Mouse (Mus musculus) kidney, embryonic 15.5 days (tissue): Measurements from ENCODE around the gene Pex26. TPM values are rescaled to one million over a fixed set of nuclear protein-coding genes. Genes with fewer than 3 reads are reported as not detected.

Experiments used
- ATAC-seq: fragments of 200-750 bp; cut with Nextera tagmentation; replicated peaks from 2 replicates; pipeline ENCODE4 v1.8.0; 2017; ENCODE audit warnings: moderate TSS enrichment; ENCODE audit not compliant: low FRiP score
- H3K27ac ChIP-seq: fragments of 300-500 bp; sonication (generic); 2 replicates; pipeline ENCODE4 v1.5.1; 2015; ENCODE audit warnings: mild to moderate bottlenecking, inconsistent platforms
- H3K27me3 ChIP-seq: fragments of 300-500 bp; sonication (generic); 2 replicates; pipeline ENCODE4 v1.6.1; 2015; ENCODE audit warnings: inconsistent platforms
- H3K36me3 ChIP-seq: fragments of 300-500 bp; sonication (generic); 2 replicates; pipeline ENCODE4 v1.6.1; 2015; ENCODE audit warnings: inconsistent platforms
- H3K4me1 ChIP-seq: fragments of 300-500 bp; sonication (generic); 2 replicates; pipeline ENCODE4 v1.6.1; 2015; ENCODE audit warnings: inconsistent platforms
- H3K4me2 ChIP-seq: fragments of 300-500 bp; sonication (generic); 2 replicates; pipeline ENCODE4 v1.6.1; 2015; ENCODE audit warnings: moderate library complexity, mild to moderate bottlenecking, inconsistent platforms
- H3K4me3 ChIP-seq: fragments of 300-500 bp; sonication (generic); replicated peaks from 2 replicates; pipeline ENCODE4 v1.5.1; 2015; ENCODE audit warnings: mild to moderate bottlenecking, inconsistent platforms
- H3K9ac ChIP-seq: fragments of 300-500 bp; sonication (generic); 2 replicates; pipeline ENCODE4 v1.6.1; 2015; ENCODE audit warnings: mild to moderate bottlenecking, inconsistent platforms
- H3K9me3 ChIP-seq: fragments of 300-500 bp; sonication (generic); replicated peaks from 2 replicates; pipeline ENCODE4 v1.6.1; 2016; ENCODE audit warnings: inconsistent platforms
- WGBS: fragments of 180-500 bp; shearing (Covaris S2); methylation state at CpG from one replicate; pipeline ENCODE4 v1.1.7; 2015; ENCODE audit warnings: mixed read lengths; 5-methylcytosine and 5-hydroxymethylcytosine counted together
- polyA plus RNA-seq: library from polyadenylated mRNA; unstranded; fragments of >200 nt; fragmentation: Nextera tagmentation; extraction: Ambion mirVana; gene quantifications from 2 replicates; pipeline ENCODE4 v1.2.1, GENCODE M21; 2015

Gene Pex26
- polyA plus RNA-seq, 1 experiment from 2014 or later: 10.5 TPM

- Histone ChIP-seq H3K9me3 (no peaks in the 10 kb centered on the region), H3K27me3 (peaks cover 5% of the 10 kb centered on the region; the same call in 1 of the 2 replicates), H3K36me3 (no peaks in the 10 kb centered on the region), H3K4me2 (no peak overlapping the region), H3K4me1 (peaks cover 10% of the 10 kb centered on the region; the same call in 1 of the 2 replicates), H3K27ac (no peak overlapping the region), H3K9ac (no peak overlapping the region), H3K4me3 (no peak overlapping the region)
- no peak for ATAC-seq
- WGBS: 51% methylated on average over 4 of the region's 4 CpGs
Observed at GRCm38 (mm10) chr6:121226043-121226442, 42.6 kb downstream of the Pex26 start.

- Histone ChIP-seq H3K27me3 (peaks cover 5% of the 10 kb centered on the region; the same call in 1 of the 2 replicates), H3K36me3 (no peaks in the 10 kb centered on the region), H3K9me3 (no peaks in the 10 kb centered on the region), H3K4me1 (peaks cover 10% of the 10 kb centered on the region; the same call in 1 of the 2 replicates), H3K9ac (no peak overlapping the region), H3K4me3 (no peak overlapping the region), H3K27ac (no peak overlapping the region), H3K4me2 (no peak overlapping the region)
- no peak for ATAC-seq
- WGBS: 54% methylated on average over 2 of the region's 2 CpGs
Observed at GRCm38 (mm10) chr6:121226744-121227143, 43.3 kb downstream of the Pex26 start.

- Histone ChIP-seq H3K4me3 (no peak overlapping the region), H3K36me3 (no peaks in the 10 kb centered on the region), H3K4me1 (peaks cover 10% of the 10 kb centered on the region; the same call in 1 of the 2 replicates), H3K9me3 (no peaks in the 10 kb centered on the region), H3K4me2 (no peak overlapping the region), H3K27ac (no peak overlapping the region), H3K9ac (no peak overlapping the region), H3K27me3 (peaks cover 5% of the 10 kb centered on the region; the same call in 1 of the 2 replicates)
- WGBS: 74% methylated on average over 8 of the region's 8 CpGs
- ATAC-seq: no peak
Observed at GRCm38 (mm10) chr6:121228421-121228820, 45.0 kb downstream of the Pex26 start.

- no peak overlapping the region for H3K27ac ChIP-seq
- no peak overlapping the region for H3K4me3 ChIP-seq
- H3K4me1 ChIP-seq: no peaks in the 10 kb centered on the region
- H3K4me2 ChIP-seq: no peak overlapping the region
- peaks cover under 1% of the 10 kb centered on the region; the same call in 1 of the 2 replicates for H3K27me3 ChIP-seq
- no peaks in the 10 kb centered on the region for H3K36me3 ChIP-seq
- H3K9ac ChIP-seq: no peak overlapping the region
- no peaks in the 10 kb centered on the region for H3K9me3 ChIP-seq
- 64% methylated on average over 1 of the region's 1 CpGs for WGBS
- no peak for ATAC-seq
Observed at GRCm38 (mm10) chr6:121232652-121233051, 49.2 kb downstream of the Pex26 start.

- H3K27ac ChIP-seq: no peak overlapping the region
- no peak overlapping the region for H3K9ac ChIP-seq
- no peaks in the 10 kb centered on the region for H3K36me3 ChIP-seq
- H3K9me3 ChIP-seq: no peaks in the 10 kb centered on the region
- ATAC-seq: no peak
- no peak overlapping the region for H3K4me2 ChIP-seq
- WGBS: 97% methylated on average over 2 of the region's 2 CpGs
- 0 out of 2 replicates have a peak, but pooled peaks cover 3% of the 10 kb centered on the region for H3K27me3 ChIP-seq
- H3K4me3 ChIP-seq: no peak overlapping the region
- H3K4me1 ChIP-seq: no peaks in the 10 kb centered on the region
Observed at GRCm38 (mm10) chr6:121236386-121236785, 52.9 kb downstream of the Pex26 start.

- WGBS: 92% methylated on average over 4 of the region's 4 CpGs
- H3K4me1 ChIP-seq: peaks cover 11% of the 10 kb centered on the region
- no peak overlapping the region for H3K27ac ChIP-seq
- no peak overlapping the region for H3K4me3 ChIP-seq
- peaks cover 16% of the 10 kb centered on the region for H3K27me3 ChIP-seq
- no peak for ATAC-seq
- no peak overlapping the region for H3K4me2 ChIP-seq
- H3K9ac ChIP-seq: no peak overlapping the region
- no peaks in the 10 kb centered on the region for H3K36me3 ChIP-seq
- no peaks in the 10 kb centered on the region for H3K9me3 ChIP-seq
Observed at GRCm38 (mm10) chr6:121238209-121238608, 54.7 kb downstream of the Pex26 start.

- H3K9ac ChIP-seq: no peak overlapping the region
- WGBS: 67% methylated on average over 2 of the region's 2 CpGs
- no peak overlapping the region for H3K4me3 ChIP-seq
- no peaks in the 10 kb centered on the region for H3K9me3 ChIP-seq
- no peak for ATAC-seq
- H3K27ac ChIP-seq: no peak overlapping the region
- no peaks in the 10 kb centered on the region for H3K36me3 ChIP-seq
- peaks cover 36% of the 10 kb centered on the region for H3K27me3 ChIP-seq
- H3K4me2 ChIP-seq: no peak overlapping the region
- H3K4me1 ChIP-seq: peaks cover 18% of the 10 kb centered on the region
Observed at GRCm38 (mm10) chr6:121241780-121242179, 58.3 kb downstream of the Pex26 start.

- Histone ChIP-seq H3K9ac (no peak overlapping the region), H3K9me3 (no peaks in the 10 kb centered on the region), H3K36me3 (no peaks in the 10 kb centered on the region), H3K4me1 (peaks cover 18% of the 10 kb centered on the region), H3K4me3 (no peak overlapping the region), H3K27me3 (peaks cover 40% of the 10 kb centered on the region), H3K4me2 (peak overlapping the region; percentile 5; the same call in 1 of the 2 replicates), H3K27ac (no peak overlapping the region)
- no peak for ATAC-seq
- 18% methylated on average over 10 of the region's 10 CpGs for WGBS
Observed at GRCm38 (mm10) chr6:121243161-121243560, 59.7 kb downstream of the Pex26 start.

GRCm38 (mm10) chr6:121245127-121246036 is 61.9 kb downstream of the Pex26 start, which contains the start of gene Usp18:
Gene Usp18 (plus strand): TSS chr6:121245906.
- H3K27me3 ChIP-seq: peaks cover 40% of the 10 kb centered on the region
- H3K9ac ChIP-seq: peak within 1 kb of the TSS; percentile 29
- ATAC-seq: peak; percentile 95
- H3K4me1 ChIP-seq: peaks cover 20% of the 10 kb centered on the region
- H3K27ac ChIP-seq: no peak within 1 kb of the TSS
- no peaks in the 10 kb centered on the region for H3K9me3 ChIP-seq
- H3K4me3 ChIP-seq: peak within 1 kb of the TSS; percentile 52
- 7% methylated on average over 35 of the region's 35 CpGs for WGBS
- peak within 1 kb of the TSS; percentile 70 for H3K4me2 ChIP-seq
- no peaks in the 10 kb centered on the region for H3K36me3 ChIP-seq

GRCm38 (mm10) chr6:121246037-121246361 is 62.5 kb downstream of the Pex26 start:
- H3K4me2 ChIP-seq: peak overlapping the region; percentile 70
- peak; percentile 14 for ATAC-seq
- H3K4me1 ChIP-seq: peaks cover 24% of the 10 kb centered on the region
- H3K4me3 ChIP-seq: peak overlapping the region; percentile 52
- WGBS: 14% methylated on average over 4 of the region's 4 CpGs
- H3K9me3 ChIP-seq: no peaks in the 10 kb centered on the region
- H3K27me3 ChIP-seq: peaks cover 38% of the 10 kb centered on the region
- no peaks in the 10 kb centered on the region for H3K36me3 ChIP-seq
- H3K9ac ChIP-seq: peak overlapping the region; percentile 29
- H3K27ac ChIP-seq: no peak overlapping the region
